Mouse (Mus musculus): ENCODE data around the gene Cxcl5.

DNA sequence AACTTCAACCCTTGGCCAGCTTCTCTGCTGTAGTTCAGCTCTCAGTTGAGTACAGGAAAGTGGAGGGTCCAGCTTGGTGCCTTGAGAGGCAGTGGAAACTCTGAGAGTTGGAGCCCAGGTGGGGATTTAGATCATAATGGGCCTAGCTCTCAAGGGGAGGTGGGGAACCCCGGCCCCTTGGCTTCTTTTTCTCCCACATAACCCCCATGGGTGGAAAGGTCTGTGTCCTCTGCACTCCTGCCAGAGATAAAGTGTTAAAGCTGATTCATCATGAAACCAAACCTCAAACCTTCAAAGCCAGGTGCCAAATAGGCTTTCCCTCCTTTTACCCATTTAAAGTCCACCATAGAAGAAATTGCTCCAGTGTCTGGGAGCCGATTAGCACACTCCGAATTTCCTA lies 2.7 kb downstream of the Cxcl5 start:
- no peak for TF ChIP-seq CTCF (IDR thresholded peaks at IDR 0.05; ENCODE audit: insufficient read depth, low read length)
- TF ChIP-seq POLR2A (IDR thresholded peaks at IDR 0.05; ENCODE audit: borderline replicate concordance, extremely low read depth, low read depth, low read length) = no peak

Data from lung, adult 2 months (tissue).